Mouse (Mus musculus): Measurements from ENCODE around the gene Tmem252. TPM values are rescaled to one million over a fixed set of nuclear protein-coding genes. Genes with fewer than 3 reads are reported as not detected.

Gene Tmem252
- total and polyA plus RNA-seq, 3 experiments = not detected

- Histone ChIP-seq H3K4me3 (ENCODE audit: control insufficient read depth in 1 of 2, insufficient read depth in 1 of 2, low read depth in 2 of 2, low read length in 2 of 2) (no peak overlapping the region), H3K79me2 (ENCODE audit: control insufficient read depth, insufficient read depth, low read length, poor library complexity) (no peaks in the 10 kb centered on the region), H3K36me3 (ENCODE audit: control insufficient read depth in 1 of 2, insufficient read depth in 2 of 2, low read length in 2 of 2) (no peaks in the 10 kb centered on the region), H3K27ac (ENCODE audit: control insufficient read depth, low read depth, low read length) (no peak overlapping the region), H3K27me3 (ENCODE audit: control insufficient read depth in 1 of 2, insufficient read depth in 2 of 2, low read length in 2 of 2) (no peaks in the 10 kb centered on the region; a peak in 1 of 4 replicates), H3K9me3 (replicated peaks; ENCODE audit: insufficient read depth, low read length) (no peaks in the 10 kb centered on the region), H3K4me1 (ENCODE audit: control insufficient read depth in 1 of 2, insufficient read depth in 2 of 2, low read length in 2 of 2) (no peaks in the 10 kb centered on the region), H3K9ac (ENCODE audit: control insufficient read depth, low read depth, low read length, poor library complexity, severe bottlenecking) (no peak overlapping the region)
- no peak for TF ChIP-seq CHD1 (IDR thresholded peaks at IDR 0.05; ENCODE audit: low read depth, low read length)
- no peak for TF ChIP-seq ETS1 (IDR thresholded peaks at IDR 0.05; ENCODE audit: low read depth, low read length)
- TF ChIP-seq UBTF (IDR thresholded peaks at IDR 0.05; ENCODE audit: borderline replicate concordance, insufficient read depth, low read depth, low read length) = no peak
- no peak for TF ChIP-seq TCF12 (IDR thresholded peaks at IDR 0.05; ENCODE audit: low read depth, low read length)
- DNase-seq (ENCODE audit: low read depth, low spot score) = no peak
Observed at GRCm38 (mm10) chr19:24633008-24633407, 40.8 kb upstream of the Tmem252 start.

GRCm38 (mm10) chr19:24634602-24635001, 39.2 kb upstream of the Tmem252 start:
- Histone ChIP-seq H3K79me2 (ENCODE audit: control insufficient read depth, insufficient read depth, low read length, poor library complexity) (no peaks in the 10 kb centered on the region), H3K27me3 (ENCODE audit: control insufficient read depth in 1 of 2, insufficient read depth in 2 of 2, low read length in 2 of 2) (no peaks in the 10 kb centered on the region; a peak in 1 of 4 replicates), H3K4me1 (ENCODE audit: control insufficient read depth in 1 of 2, insufficient read depth in 2 of 2, low read length in 2 of 2) (no peaks in the 10 kb centered on the region), H3K27ac (ENCODE audit: control insufficient read depth, low read depth, low read length) (no peak overlapping the region), H3K4me3 (ENCODE audit: control insufficient read depth in 1 of 2, insufficient read depth in 1 of 2, low read depth in 2 of 2, low read length in 2 of 2) (no peak overlapping the region), H3K36me3 (ENCODE audit: control insufficient read depth in 1 of 2, insufficient read depth in 2 of 2, low read length in 2 of 2) (no peaks in the 10 kb centered on the region), H3K9me3 (replicated peaks; ENCODE audit: insufficient read depth, low read length) (no peaks in the 10 kb centered on the region), H3K9ac (ENCODE audit: control insufficient read depth, low read depth, low read length, poor library complexity, severe bottlenecking) (no peak overlapping the region)
- peak; percentile 83 for TF ChIP-seq MAX (IDR thresholded peaks at IDR 0.05; ENCODE audit: low read length)
- peak; percentile 99 for TF ChIP-seq SMC3 (IDR thresholded peaks at IDR 0.05; ENCODE audit: low read depth, low read length)
- no peak for TF ChIP-seq MEF2A (IDR thresholded peaks at IDR 0.05; ENCODE audit: extremely low read depth, insufficient replicate concordance, low read depth, low read length, poor library complexity, severe bottlenecking)
- TF ChIP-seq GABPA (IDR thresholded peaks at IDR 0.05; ENCODE audit: low read depth, low read length) = no peak
- 0 out of 2 replicates have a peak, but pooled peaks have one; percentile 14 for TF ChIP-seq JUND (IDR thresholded peaks at IDR 0.05; ENCODE audit: low read depth, low read length)
- TF ChIP-seq ZC3H11A (IDR thresholded peaks at IDR 0.05; ENCODE audit: low read depth, low read length) = peak; percentile 86
- peak; percentile 77 for TF ChIP-seq RAD21 (IDR thresholded peaks at IDR 0.05; ENCODE audit: low read depth, low read length)
- TF ChIP-seq BHLHE40 (IDR thresholded peaks at IDR 0.05; ENCODE audit: borderline replicate concordance, low read depth, low read length) = 0 out of 2 replicates have a peak, but pooled peaks have one; percentile 8
- peak; percentile 88 for TF ChIP-seq MYC (IDR thresholded peaks at IDR 0.05; ENCODE audit: low read depth, low read length)
- no peak for TF ChIP-seq KAT2A (conservative IDR thresholded peaks at IDR 0.05; ENCODE audit: low read depth, low read length)
- TF ChIP-seq POLR2AphosphoS2 (IDR thresholded peaks at IDR 0.05; ENCODE audit: low read length) = no peak
- 0 out of 2 replicates have a peak, but pooled peaks have one; percentile 20 for TF ChIP-seq SIN3A (IDR thresholded peaks at IDR 0.05; ENCODE audit: low read length)
- TF ChIP-seq GATA1 (IDR thresholded peaks at IDR 0.05; ENCODE audit: low read depth, low read length) = no peak
- no peak for TF ChIP-seq CHD1 (IDR thresholded peaks at IDR 0.05; ENCODE audit: low read depth, low read length)
- TF ChIP-seq TBP (IDR thresholded peaks at IDR 0.05; ENCODE audit: low read depth, low read length) = no peak
- TF ChIP-seq CTCF (IDR thresholded peaks at IDR 0.05 in 2 of 3, conservative IDR thresholded peaks at IDR 0.05 in 1 of 3; ENCODE audit: control insufficient read depth in 1 of 3, insufficient read depth in 1 of 3, low read depth in 2 of 3, low read length in 3 of 3, poor library complexity in 1 of 3, severe bottlenecking in 1 of 3) = peak; percentile 87 to 100 (median 87)
- DNase-seq (ENCODE audit: low read depth, low spot score) = peak; percentile 87
